Mouse (Mus musculus) layer of hippocampus, adult 9-11 months (tissue): Measurements from ENCODE around the gene Il27.

Experiments used
- DNase-seq: peaks from one replicate; pipeline ENCODE4 v3.0.0; 2022

The Il27 gene

DNA sequence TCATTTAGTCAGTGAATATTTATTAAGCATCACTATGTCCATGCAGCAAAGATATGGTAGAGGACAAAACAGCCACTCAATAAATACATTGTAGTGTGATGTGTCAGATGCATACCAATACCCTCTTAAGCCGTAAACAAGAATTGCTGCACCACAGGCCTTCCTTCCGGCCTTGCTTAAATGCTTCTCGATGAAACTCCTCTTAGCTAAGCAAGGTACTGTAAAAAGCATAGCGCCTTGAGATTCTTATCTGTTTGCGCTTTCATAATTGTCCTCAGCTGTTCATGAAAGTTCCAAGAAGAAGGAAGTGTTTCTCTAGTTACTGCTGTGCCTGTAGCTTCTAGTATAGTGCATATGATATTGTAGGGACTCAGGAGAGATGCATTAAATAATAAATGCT is 11.9 kb upstream of the Il27 start:
- no peak for DNase-seq

DNA sequence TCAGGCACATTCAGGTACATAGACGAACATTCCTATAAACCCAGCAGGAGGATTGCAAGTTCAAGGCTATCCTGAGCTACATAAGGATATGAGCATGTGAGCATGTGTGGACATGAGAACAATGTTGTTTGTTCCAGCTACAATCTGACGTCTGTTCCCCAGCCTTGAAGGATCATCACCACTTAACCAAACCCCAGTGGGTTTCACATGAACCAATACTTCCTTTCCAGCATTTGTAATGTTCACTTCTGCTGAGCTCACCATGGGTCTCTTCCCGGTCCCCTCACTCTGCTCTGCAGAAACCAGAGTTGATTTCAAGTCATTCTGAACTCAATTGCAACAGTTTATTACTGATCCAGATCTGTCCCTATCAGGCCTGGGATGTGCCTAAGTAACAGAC is 7.9 kb upstream of the Il27 start:
- no peak for DNase-seq

DNA sequence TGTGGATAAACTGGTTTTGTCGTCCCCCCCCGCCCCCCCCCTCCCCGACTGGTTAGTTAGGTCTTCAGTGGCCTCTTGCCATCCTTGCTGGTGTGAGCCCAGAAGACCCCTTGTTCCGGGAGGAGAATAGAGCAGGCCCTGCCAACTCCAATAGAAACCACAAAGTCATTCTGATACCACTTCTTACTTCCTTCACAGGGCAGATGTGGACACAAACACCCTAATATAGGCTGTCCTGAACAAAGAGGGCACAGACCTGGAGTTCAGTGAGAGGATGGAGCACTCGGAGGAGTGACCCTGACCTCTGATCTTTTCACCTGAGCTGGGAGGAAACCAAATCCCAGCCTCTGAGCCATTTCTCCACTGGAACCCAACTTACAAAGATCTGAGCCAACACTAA is 7.2 kb upstream of the Il27 start:
- DNase-seq, result no peak

DNA sequence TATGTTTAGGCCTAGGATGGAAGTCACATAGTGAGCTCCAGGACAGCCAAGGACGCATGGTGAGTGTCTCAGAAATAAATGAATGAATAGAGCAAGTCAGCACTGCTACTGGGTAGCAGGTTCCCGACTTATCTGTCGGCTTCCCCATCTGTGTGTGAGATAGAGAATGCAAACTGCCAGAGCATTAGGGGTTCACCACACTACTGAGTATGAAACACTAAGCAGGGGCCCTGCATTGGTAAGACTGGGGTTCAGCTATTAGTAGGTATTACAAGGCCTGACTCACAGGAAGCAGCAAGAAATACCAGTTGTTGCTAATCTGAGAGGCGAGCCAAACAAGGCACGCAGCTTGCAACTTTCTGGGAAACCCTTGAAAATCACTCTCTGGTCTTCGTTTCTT is 4.2 kb upstream of the Il27 start:
- no peak for DNase-seq

DNA sequence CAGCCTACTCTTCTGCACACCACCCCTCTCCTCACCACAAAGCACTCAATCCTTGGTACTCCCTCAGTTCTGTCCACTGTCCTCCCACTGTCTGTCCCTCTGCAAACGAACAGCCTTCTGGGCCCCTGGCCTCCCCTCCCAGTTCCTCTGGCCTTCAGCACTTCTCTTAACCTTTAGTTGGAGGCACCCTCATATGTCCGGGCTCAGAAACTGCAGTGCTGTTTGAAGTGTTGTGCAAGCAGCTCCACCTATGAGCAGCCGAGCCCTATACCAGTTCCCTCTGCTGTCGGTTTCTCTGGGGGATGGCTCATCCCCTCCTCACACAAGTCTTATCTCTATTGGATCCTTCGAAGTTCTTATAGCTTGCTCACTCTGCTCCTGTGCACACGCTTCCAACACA is 1.7 kb upstream of the Il27 start:
- no peak for DNase-seq

DNA sequence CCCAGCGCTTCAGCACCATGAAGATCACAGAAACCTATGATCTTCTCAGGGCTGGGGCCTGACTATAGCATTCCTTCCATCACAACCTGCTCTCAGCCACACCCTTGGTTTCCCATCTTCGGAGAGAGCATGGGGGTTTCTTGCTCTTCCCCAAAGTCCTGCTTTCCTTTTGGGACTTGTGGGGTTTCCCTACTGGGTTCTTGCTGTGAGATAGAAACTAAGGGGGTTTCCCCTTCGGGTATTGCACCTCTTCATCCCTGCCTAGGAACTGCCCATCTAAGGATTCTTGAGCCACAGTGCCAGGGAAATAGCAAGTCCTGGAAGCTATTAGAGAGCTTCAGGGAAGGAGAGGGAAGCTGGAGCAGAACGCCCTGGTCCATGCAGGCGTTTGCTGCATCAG is 1.1 kb upstream of the Il27 start:
- no peak for DNase-seq

DNA sequence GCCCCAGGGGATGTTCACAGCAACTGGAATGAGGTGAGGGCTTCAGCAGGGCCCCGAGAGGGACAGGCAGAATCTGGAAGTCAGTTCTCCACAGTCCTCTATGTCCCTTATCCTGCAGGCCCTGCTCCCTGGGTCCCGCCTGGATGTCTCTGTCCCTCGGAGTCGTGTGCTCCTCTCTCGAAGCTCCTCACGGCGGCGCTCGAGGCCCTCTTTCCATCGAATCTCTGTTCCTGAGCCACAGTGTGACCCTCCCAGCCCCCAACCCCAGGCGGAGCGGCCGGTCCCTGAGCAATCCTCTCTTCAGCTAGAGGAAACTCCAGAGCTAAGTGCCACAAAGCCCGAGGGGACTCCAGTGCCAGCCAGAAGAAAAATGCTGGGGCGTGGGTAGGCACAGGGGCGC is 7.0 kb downstream of the Il27 start:
- DNase-seq, result peak; percentile 37

DNA sequence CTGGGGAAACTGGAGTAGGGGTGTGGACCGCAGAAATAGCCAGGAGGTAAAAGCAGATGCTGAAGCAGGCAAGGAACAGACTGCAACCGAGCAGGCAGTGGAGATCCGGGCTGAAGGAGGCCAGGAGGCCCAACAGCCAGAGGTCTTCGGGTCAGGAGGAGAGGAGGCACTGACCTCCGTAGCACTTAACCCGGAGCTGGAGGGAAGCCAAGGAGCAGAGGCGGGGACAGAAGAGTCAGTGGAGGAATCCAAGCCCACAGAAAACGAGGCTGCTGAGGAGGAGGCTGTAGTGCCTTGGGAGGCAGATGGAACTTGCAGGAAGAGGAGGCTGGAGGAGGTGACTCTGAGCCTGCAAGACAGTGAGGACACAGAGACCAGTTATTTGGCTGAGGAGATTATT is 7.9 kb downstream of the Il27 start:
- DNase-seq, result no peak

DNA sequence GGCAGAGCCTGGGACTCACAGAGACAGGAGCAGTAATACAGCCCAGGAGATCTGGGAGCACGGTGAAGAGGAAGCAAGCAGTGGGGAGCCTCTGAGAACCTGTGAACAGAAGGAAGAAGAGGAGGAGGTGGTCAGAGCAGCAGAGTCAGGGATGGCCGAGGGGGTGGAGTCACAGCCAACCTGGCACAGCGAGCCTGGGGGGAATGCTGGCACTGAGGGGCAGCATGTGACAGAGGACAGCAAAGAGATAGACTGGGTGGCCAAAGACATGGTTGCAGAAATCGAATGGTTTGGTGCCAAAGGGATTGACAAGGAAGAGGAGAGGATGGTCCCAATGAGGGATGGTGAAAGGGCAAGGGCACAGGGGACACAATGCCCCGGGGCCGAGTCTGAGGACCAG is 9.0 kb downstream of the Il27 start, which contains the start of gene Cln3:
Cln3 (minus strand) TSS at position 101 of the 400 bp plus-strand sequence.
- DNase-seq, result no peak

DNA sequence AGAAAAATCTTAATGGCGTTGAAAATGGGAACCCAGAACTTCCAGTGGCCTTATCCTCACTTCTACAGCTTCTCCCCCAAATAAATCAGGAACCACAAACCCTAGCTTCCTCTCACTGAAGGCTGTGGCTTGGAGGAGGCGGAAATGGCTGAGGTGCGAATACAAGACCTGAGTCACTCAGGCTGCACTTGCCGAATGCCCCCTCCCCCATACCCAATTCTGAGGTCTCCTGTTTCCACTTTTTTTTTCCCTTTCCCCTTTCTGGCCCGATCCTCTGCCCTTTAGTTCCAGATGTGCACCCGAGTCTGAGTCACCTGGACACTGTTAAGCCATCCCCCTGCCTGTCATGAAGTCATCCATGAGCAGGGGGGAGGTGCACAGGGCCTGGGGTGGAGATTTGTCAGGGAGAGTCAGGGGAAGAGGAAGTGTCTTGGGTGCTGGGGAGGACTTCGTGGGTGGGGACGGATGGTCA is 10.2 kb downstream of the Il27 start, which contains the start of gene Apobr:
Apobr (plus strand) TSS at position 437 of the 472 bp plus-strand sequence.
- peak; percentile 35 for DNase-seq

DNA sequence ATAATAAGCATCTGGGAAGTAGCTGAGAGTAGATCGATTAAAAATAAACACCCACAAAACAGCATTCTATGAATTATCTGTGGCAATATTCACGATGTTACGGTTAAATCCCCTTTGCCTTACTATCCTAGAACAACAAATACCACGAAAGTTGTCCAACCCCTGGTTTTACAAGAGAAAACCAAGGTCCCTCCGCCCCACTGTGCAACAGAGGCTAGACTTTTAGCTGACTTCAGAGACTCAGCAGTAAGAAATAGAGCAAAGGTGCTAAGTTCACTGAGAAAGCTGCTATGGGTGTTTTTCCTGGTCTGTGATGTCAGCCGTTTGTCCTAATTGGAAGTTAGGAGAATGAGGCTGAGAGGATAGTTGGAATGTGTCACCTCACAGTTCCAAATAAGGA is 11.0 kb downstream of the Il27 start:
- no peak for DNase-seq

DNA sequence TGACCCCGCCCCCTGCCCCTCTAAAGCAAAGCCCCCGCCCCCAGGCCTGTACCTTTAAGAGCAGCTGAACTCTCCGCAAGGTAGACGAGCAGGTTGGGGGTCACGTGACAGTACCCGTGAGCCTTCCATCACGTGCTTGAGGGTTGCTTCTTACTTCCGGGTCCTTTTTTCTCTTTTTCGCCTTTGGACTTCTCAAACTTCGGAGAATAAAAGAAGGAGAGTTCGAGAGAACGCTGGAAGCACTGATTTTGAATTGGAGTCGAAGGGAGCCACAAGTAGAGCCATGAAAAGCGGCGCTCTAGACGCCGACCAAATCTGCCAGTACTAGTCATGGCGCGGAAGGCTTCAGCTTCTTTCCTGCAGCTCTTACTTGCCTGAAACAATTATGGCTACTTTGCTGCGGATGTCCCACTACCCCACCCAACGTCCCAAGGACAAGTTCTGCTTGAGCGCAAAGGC is 11.5 kb downstream of the Il27 start:
- DNase-seq, result peak; percentile 92

DNA sequence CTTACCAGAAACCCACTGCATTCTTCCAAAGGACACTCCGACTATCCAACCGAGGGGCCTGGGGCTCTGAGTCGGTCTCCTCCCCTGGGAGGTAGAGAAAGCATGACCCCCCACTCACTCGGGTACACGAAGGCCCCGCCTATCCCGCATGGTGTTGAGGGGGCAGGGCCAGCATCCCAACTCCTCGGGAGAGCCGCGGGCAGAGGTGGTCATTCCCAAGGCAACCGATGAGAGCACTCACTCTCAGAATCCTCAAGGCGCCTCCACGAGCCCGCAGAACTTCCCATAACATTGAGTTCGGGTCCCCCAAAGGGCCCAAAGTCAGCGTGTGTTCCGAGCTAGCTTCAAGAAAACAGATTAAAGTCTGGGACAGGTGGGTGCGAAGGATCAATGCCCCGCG is 12.0 kb downstream of the Il27 start:
- peak; percentile 39 for DNase-seq

DNA sequence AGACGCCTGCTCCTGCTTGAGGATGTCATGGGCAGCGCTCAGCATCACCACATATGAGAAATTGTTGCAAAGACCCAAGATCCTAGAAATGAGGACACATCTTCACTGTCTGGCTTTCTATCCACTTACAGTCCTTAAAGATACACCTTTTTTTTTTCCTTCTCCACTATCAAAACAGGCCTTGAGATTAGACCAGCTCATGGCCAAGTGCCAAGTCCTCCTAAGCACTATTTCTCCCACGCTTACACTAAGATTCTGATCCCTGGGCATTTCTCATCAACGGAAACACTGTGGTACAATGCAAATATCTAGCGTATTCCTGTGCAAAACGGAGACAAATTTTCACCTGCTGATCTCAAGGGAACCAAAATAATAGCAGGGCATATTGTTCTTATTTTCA is 13.1 kb downstream of the Il27 start:
- no peak for DNase-seq

DNA sequence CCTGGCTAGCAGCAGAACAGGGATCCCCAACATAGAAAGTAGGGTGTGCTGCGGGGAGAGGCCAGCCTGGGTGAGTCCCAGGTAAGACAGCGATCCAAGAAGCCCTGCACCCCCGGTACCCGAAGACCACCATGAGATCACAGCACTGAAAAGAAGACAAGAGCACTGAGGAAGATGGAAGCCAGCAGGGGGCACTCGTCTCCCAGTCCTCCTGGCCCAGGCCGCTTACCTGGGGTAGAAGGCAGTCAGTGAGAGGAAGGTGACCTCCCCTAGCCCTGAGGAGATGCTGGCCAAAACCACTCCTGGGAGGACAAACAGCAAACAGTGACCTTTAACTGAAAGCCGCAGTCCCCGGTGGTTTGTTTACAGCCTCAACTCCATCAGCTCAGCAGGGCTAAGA is 15.6 kb downstream of the Il27 start:
- no peak for DNase-seq

DNA sequence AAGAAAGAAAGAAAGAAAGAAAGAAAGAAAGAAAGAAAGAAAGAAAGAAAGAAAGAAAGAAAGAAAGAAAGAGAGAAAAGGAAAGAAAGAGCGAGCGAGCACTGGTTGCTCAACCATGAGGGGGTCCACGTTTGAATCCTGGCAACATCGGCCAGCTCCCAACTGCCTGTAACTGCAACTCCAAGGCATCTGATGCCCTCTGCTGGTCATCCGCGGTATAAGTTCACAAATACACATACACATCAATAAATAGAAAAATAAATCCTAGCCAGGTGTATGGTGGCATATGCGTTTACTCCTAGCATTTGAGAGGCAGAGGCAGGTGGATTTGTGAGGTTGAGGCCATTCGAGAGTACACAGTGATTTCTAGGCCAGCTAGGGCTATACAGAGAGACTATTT is 17.8 kb downstream of the Il27 start:
- no peak for DNase-seq

DNA sequence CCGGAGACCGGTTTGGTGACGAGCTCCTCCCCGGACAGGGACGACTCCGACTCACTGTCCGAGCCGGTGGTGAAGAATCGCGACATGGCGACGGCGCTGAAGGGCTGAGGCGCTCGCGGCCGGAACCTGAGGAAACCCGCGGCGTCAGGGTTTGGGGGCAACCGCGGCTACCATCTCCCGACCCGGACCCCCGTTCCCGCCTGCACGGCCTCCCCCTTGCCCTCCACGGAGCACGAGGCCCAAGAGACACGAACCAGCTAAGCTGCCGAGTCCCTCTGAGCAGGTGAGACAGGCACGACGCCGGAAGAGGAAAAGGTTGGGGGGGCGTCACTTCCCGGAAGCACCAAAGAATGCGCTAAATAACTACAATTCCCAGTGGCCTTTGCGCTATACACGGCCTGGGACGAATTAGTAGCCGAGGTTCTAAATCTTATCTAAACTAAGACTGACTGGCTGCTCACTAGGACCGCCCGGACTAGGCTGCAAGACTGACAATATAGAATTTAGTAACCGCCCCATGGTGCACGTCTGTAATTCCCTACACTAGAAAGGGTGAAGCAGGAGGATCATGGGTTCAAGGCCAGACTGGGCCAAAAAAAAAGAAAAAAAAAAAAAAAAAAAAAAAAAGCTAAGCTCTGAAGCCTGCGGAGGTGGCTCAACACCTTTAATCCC is 28.5 kb downstream of the Il27 start, which contains the start of gene Eif3c:
Eif3c (minus strand) TSS at position 318 of the 672 bp plus-strand sequence.
- DNase-seq, result peak; percentile 89

DNA sequence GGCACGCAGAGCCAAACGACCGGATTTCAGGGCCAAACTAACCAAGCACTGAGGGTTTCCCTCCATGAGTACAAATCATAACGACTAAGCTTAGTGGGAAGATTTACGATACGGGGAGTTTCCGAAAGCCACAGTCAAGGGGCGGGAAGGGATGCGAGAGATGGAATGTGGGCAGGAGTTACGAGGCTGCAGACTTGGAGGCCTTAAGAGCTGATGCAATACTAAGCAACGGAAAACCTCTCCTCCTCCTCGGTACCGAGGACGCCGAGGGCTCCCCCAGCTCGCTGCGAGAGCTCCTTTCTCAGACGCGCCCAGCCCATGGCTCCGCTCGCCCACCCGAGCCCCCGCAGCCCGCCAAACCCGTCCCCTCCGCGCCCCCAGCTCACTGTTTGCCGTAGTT is 29.0 kb downstream of the Il27 start:
- DNase-seq, result no peak

DNA sequence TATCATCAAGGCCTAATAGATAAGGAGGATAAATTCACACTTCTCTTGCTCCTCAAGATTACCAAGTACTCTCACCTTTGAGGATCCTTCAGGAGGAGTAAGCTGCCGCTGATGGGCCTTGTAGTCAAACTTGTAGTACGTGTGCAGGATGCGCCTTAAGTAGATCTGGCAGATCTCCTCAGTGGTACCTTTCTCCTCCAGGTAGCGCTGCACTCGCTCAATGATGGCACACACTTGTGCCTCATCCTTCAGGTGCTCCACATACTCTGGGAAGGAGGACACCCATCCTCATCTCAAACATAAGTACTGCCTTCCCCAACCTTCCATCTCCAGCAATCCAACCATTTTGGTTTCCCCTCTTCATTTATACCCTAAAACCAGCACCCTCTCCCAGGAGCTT is 38.1 kb downstream of the Il27 start:
- no peak for DNase-seq

DNA sequence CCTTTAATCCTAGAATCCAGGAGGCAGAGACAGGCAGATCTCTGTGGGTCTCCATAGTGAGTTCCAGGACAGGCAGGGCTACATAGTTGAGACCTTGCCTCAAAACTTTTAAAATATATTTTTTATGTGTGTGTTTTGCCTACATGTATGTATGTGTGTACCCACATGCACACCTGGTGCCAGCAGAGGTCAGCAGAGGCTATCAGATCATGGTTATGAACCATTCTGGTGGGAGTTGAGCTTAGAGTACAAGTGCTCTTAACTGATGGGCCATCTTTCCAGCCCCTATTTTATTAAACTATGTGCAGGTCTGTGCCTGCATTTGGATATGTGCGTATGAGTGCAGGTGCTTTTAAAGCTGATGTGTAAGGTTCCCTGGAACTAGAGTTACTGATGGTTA is 39.9 kb downstream of the Il27 start:
- DNase-seq, result no peak

DNA sequence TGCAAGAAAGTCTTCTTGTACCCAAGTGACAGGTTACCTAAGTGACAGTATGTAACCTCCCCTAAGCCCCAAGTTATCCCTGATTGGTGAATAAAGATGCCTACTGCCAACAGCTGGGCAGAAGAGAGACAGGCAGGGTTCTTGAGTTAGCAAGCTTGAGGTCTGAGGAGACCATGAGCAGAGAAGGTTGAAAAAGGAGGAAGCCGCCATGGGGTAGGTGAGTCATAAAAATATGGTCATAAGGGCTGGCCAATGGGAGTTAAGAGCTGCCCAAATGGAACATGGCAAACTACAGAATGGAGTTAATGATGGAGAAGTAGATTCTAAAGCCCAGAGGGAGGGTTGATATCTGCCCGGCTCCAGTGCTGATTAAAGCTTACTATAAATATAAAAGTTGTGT is 49.1 kb downstream of the Il27 start:
- DNase-seq, result no peak

DNA sequence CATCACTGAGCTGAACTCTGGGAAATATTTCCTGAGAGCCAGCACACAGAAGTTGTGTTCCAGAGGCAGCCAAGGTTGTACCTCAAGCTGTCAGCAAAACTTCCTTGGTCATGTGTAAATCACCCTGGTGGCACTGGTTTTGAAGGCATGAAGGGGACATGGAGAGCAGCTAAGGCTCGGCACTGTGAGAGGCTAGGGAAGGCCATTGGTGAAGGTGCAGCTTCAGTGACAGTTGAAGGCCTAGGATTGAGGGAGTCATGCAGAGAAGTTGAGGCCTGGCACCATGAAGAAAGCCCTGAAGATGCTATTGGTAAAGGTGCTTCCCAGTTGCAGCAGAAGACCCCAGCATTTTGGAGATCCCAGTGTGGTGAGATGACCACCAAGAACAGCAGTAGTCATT is 53.1 kb downstream of the Il27 start:
- no peak for DNase-seq
